Mouse (Mus musculus) CH12.LX (cell line): ENCODE data around the gene Adam1b. TPM values are rescaled to one million over a fixed set of nuclear protein-coding genes. Genes with fewer than 3 reads are reported as not detected.

Experiments used
- DNase-seq: peaks from one replicate; pipeline ENCODE4 v3.0.0-alpha.2; 2013; ENCODE audit errors: extremely low read depth
- H3K27ac ChIP-seq: 2 replicates; pipeline ENCODE4 v1.5.1; 2012; ENCODE audit warnings: low read depth, mild to moderate bottlenecking, control low read depth, moderate library complexity; ENCODE audit not compliant: insufficient read depth
- H3K27me3 ChIP-seq: replicated peaks from 2 replicates; pipeline ENCODE3; 2012; ENCODE audit warnings: inconsistent platforms
- H3K36me3 ChIP-seq, 2 experiments: replicated peaks in 1 of 2; 2 replicates each; pipeline versions ENCODE3 to v1.6.1; 2012; ENCODE audit warnings: inconsistent platforms in 1 of 2, low read length in 1 of 2, mild to moderate bottlenecking in 1 of 2, mixed read lengths in 1 of 2, moderate library complexity in 1 of 2; ENCODE audit not compliant: control insufficient read depth in 1 of 2, insufficient read depth in 1 of 2
- H3K4me1 ChIP-seq, 2 experiments: 2 replicates each; pipeline ENCODE4 v1.6.1; 2012; ENCODE audit warnings: inconsistent platforms in 1 of 2, moderate library complexity in 1 of 2; ENCODE audit not compliant: insufficient read depth in 2 of 2, control insufficient read depth in 1 of 2
- H3K4me2 ChIP-seq: 2 replicates; pipeline ENCODE4 v1.6.1; 2012; ENCODE audit warnings: low read depth, mild to moderate bottlenecking, control low read depth; ENCODE audit not compliant: poor library complexity, insufficient read depth, severe bottlenecking
- H3K4me3 ChIP-seq, 3 experiments: fragments of 150-350 bp in 1 of 3; sonication (generic) in 1 of 3; replicated peaks in 1 of 3; 2 replicates each; pipeline versions ENCODE3 to v1.5.1; 2011 to 2012; ENCODE audit warnings: low read depth in 2 of 3, low read length in 2 of 3, mild to moderate bottlenecking in 2 of 3, moderate library complexity in 2 of 3, control low read depth in 1 of 3, improper control_type of control experiment in 1 of 3, inconsistent platforms in 1 of 3, mixed read lengths in 1 of 3; ENCODE audit not compliant: poor library complexity in 1 of 3
- H3K79me2 ChIP-seq: replicated peaks from 2 replicates; pipeline ENCODE4 v1.6.1; 2012; ENCODE audit warnings: mild to moderate bottlenecking, moderate library complexity; ENCODE audit not compliant: control insufficient read depth, poor library complexity, insufficient read depth, severe bottlenecking; ENCODE audit errors: extremely low read depth
- H3K9ac ChIP-seq: 2 replicates; pipeline ENCODE4 v1.6.1; 2012; ENCODE audit warnings: low read depth, mild to moderate bottlenecking, control low read depth, moderate library complexity; ENCODE audit not compliant: insufficient read depth
- H3K9me3 ChIP-seq: replicated peaks from 2 replicates; pipeline ENCODE3; 2012; ENCODE audit warnings: low read length, inconsistent platforms, mixed read lengths
- BHLHE40 ChIP-seq: IDR thresholded peaks from 2 replicates; pipeline ENCODE4 v1.6.1; 2011; ENCODE audit warnings: mild to moderate bottlenecking, low read depth, low read length, improper control_type of control experiment
- CHD1 ChIP-seq: IDR thresholded peaks from 2 replicates; pipeline ENCODE4 v1.6.1; 2012; ENCODE audit warnings: low read depth, low read length, improper control_type of control experiment, inconsistent platforms
- CTCF ChIP-seq, 2 experiments: IDR thresholded peaks in 1 of 2; conservative IDR thresholded peaks in 1 of 2; 2 replicates each; pipeline ENCODE4 v1.5.1; 2011 to 2012; ENCODE audit warnings: low read depth in 2 of 2, low read length in 2 of 2, improper control_type of control experiment in 1 of 2, inconsistent platforms in 1 of 2, mild to moderate bottlenecking in 1 of 2, moderate library complexity in 1 of 2
- E2F4 ChIP-seq: IDR thresholded peaks from 2 replicates; pipeline ENCODE4 v1.6.1; 2011; ENCODE audit warnings: low read depth, low read length, improper control_type of control experiment; ENCODE audit not compliant: insufficient replicate concordance
- ELF1 ChIP-seq: IDR thresholded peaks from 2 replicates; pipeline ENCODE4 v1.6.1; 2014; ENCODE audit warnings: low read depth, mild to moderate bottlenecking, inconsistent platforms, low read length, improper control_type of control experiment
- EP300 ChIP-seq: IDR thresholded peaks from 2 replicates; pipeline ENCODE4 v1.6.1; 2011; ENCODE audit warnings: low read length, improper control_type of control experiment
- ETS1 ChIP-seq: conservative IDR thresholded peaks from 2 replicates; pipeline ENCODE4 v1.6.1; 2012; ENCODE audit warnings: low read depth, mild to moderate bottlenecking, inconsistent platforms, low read length, improper control_type of control experiment, moderate library complexity
- IRF4 ChIP-seq: IDR thresholded peaks from 2 replicates; pipeline ENCODE4 v1.6.1; 2014; ENCODE audit warnings: low read depth, mild to moderate bottlenecking, inconsistent platforms, low read length, improper control_type of control experiment
- JUN ChIP-seq: IDR thresholded peaks from 2 replicates; pipeline ENCODE4 v1.6.1; 2011; ENCODE audit warnings: low read depth, mild to moderate bottlenecking, low read length, improper control_type of control experiment, moderate library complexity; ENCODE audit not compliant: insufficient read depth
- KAT2A ChIP-seq: IDR thresholded peaks from 2 replicates; pipeline ENCODE4 v1.6.1; 2012; ENCODE audit warnings: low read length, improper control_type of control experiment, inconsistent platforms; ENCODE audit not compliant: insufficient replicate concordance
- MAX ChIP-seq: IDR thresholded peaks from 2 replicates; pipeline ENCODE4 v1.6.1; 2011; ENCODE audit warnings: low read length, improper control_type of control experiment
- MAZ ChIP-seq: IDR thresholded peaks from 2 replicates; pipeline ENCODE4 v1.6.1; 2012; ENCODE audit warnings: low read depth, mild to moderate bottlenecking, inconsistent platforms, low read length, improper control_type of control experiment, moderate library complexity
- MEF2A ChIP-seq: IDR thresholded peaks from 2 replicates; pipeline ENCODE4 v1.6.1; 2014; ENCODE audit warnings: low read depth, mild to moderate bottlenecking, inconsistent platforms, low read length, improper control_type of control experiment, borderline replicate concordance
- MXI1 ChIP-seq: IDR thresholded peaks from 2 replicates; pipeline ENCODE4 v1.6.1; 2011; ENCODE audit warnings: mild to moderate bottlenecking, low read depth, low read length, improper control_type of control experiment
- NELFE ChIP-seq: IDR thresholded peaks from 2 replicates; pipeline ENCODE4 v1.6.1; 2011; ENCODE audit warnings: low read depth, low read length, improper control_type of control experiment
- NRF1 ChIP-seq: IDR thresholded peaks from 2 replicates; pipeline ENCODE4 v1.6.1; 2014; ENCODE audit warnings: low read depth, mild to moderate bottlenecking, inconsistent platforms, low read length, improper control_type of control experiment, moderate library complexity
- PAX5 ChIP-seq: IDR thresholded peaks from 2 replicates; pipeline ENCODE4 v1.6.1; 2012; ENCODE audit warnings: low read length, inconsistent platforms, mixed read lengths
- POLR2A ChIP-seq: IDR thresholded peaks from 2 replicates; pipeline ENCODE4 v1.6.1; 2011; ENCODE audit warnings: low read depth, mild to moderate bottlenecking, improper control_type of control experiment, low read length
- POLR2AphosphoS2 ChIP-seq: IDR thresholded peaks from 2 replicates; pipeline ENCODE4 v1.6.1; 2011; ENCODE audit warnings: low read depth, low read length, improper control_type of control experiment
- RAD21 ChIP-seq: IDR thresholded peaks from 2 replicates; pipeline ENCODE4 v1.6.1; 2011; ENCODE audit warnings: low read depth, mild to moderate bottlenecking, low read length, improper control_type of control experiment, moderate library complexity
- RCOR1 ChIP-seq: conservative IDR thresholded peaks from 2 replicates; pipeline ENCODE4 v1.6.1; 2012; ENCODE audit warnings: low read depth, mild to moderate bottlenecking, inconsistent platforms, low read length, improper control_type of control experiment
- SIN3A ChIP-seq: IDR thresholded peaks from 2 replicates; pipeline ENCODE4 v1.6.1; 2012; ENCODE audit warnings: low read length, improper control_type of control experiment, inconsistent platforms
- SMC3 ChIP-seq: IDR thresholded peaks from 2 replicates; pipeline ENCODE4 v1.6.1; 2011; ENCODE audit warnings: low read depth, low read length, improper control_type of control experiment
- TBP ChIP-seq: conservative IDR thresholded peaks from 2 replicates; pipeline ENCODE4 v1.6.1; 2011; ENCODE audit warnings: low read depth, low read length, improper control_type of control experiment
- TCF12 ChIP-seq: IDR thresholded peaks from 2 replicates; pipeline ENCODE4 v1.6.1; 2014; ENCODE audit warnings: low read depth, mild to moderate bottlenecking, inconsistent platforms, low read length, improper control_type of control experiment
- UBTF ChIP-seq: IDR thresholded peaks from 2 replicates; pipeline ENCODE4 v1.6.1; 2012; ENCODE audit warnings: low read depth, mild to moderate bottlenecking, inconsistent platforms, low read length, improper control_type of control experiment, moderate library complexity
- ZC3H11A ChIP-seq: IDR thresholded peaks from 2 replicates; pipeline ENCODE4 v1.6.1; 2012; ENCODE audit warnings: low read depth, mild to moderate bottlenecking, inconsistent platforms, low read length, improper control_type of control experiment
- ZKSCAN1 ChIP-seq: IDR thresholded peaks from 2 replicates; pipeline ENCODE4 v1.6.1; 2012; ENCODE audit warnings: low read depth, inconsistent platforms, low read length, improper control_type of control experiment, borderline replicate concordance
- ZMIZ1 ChIP-seq: IDR thresholded peaks from 2 replicates; pipeline ENCODE4 v1.6.1; 2012; ENCODE audit warnings: low read depth, mild to moderate bottlenecking, inconsistent platforms, low read length, improper control_type of control experiment
- ZNF384 ChIP-seq: IDR thresholded peaks from 2 replicates; pipeline ENCODE4 v1.6.1; 2012; ENCODE audit warnings: low read depth, low read length, improper control_type of control experiment, inconsistent platforms
- dilution Hi-C: fragments of 300-500 bp; cut with MboI; formaldehyde crosslinking; loops from 2 replicates; pipeline ENCODE4 v1.14.3; 2020; ENCODE audit warnings: low sequenced_read_pairs; ENCODE audit not compliant: extremely low pct_unique_long_range_greater_than_20kb, extremely low pct_ligation_motif_present
- in situ Hi-C: fragments of 300-500 bp; cut with MboI; formaldehyde crosslinking; loops from 3 replicates; pipeline ENCODE4 v1.14.3; 2019; ENCODE audit warnings: low sequenced_read_pairs, low pct_ligation_motif_present, low pct_unique_long_range_greater_than_20kb, mixed read lengths
- polyA plus RNA-seq: library from polyadenylated mRNA; unstranded; fragments of >175 nt; gene quantifications from 2 replicates; pipeline ENCODE4 v1.2.1, GENCODE M21; 2012; ENCODE audit warnings: low read depth; ENCODE audit not compliant: insufficient read length
- total RNA-seq, 2 experiments: library from RNA; depleted of rRNA; stranded (reverse); fragments of 300-350 nt in 1 of 2; fragments of >200 nt in 1 of 2; gene quantifications; 2 replicates each; pipeline ENCODE4 v1.2.3; 2012 to 2014

Gene Adam1b
- total and polyA plus RNA-seq, 3 experiments, result 0.04 TPM; not detected in 2

- Histone ChIP-seq H3K9me3 (no peaks in the 10 kb centered on the region), H3K27me3 (no peaks in the 10 kb centered on the region), H3K4me1 (peaks cover 0 to 34% of the 10 kb centered on the region in 2 experiments; a peak in 2 of 4 replicates), H3K9ac (peak overlapping the region; percentile 45), H3K4me2 (peak overlapping the region; percentile 26), H3K36me3 (peaks cover 0 to 19% of the 10 kb centered on the region in 2 experiments), H3K4me3 (peak overlapping the region; percentile 76 to 100 (median 96)), H3K79me2 (peaks cover 31% of the 10 kb centered on the region), H3K27ac (no peak overlapping the region)
- peak; percentile 65 for DNase-seq
- dilution Hi-C loops, result no loop called here
- TF ChIP-seq CTCF (conservative IDR thresholded peaks at IDR 0.05 in 1 of 2, IDR thresholded peaks at IDR 0.05 in 1 of 2; ENCODE audit: low read depth in 2 of 2, low read length in 2 of 2) (peak in 1 of 2 experiments; percentile 78; a peak in 2 of 4 replicates), NRF1 (no peak), SMC3 (peak; percentile 69), TBP (no peak), RAD21 (peak; percentile 51), JUN (no peak)
- in situ Hi-C loops, result no loop called here
Measured at GRCm38 (mm10) chr5:121546530-121546895, 43.3 kb upstream of the Adam1b start.

GRCm38 (mm10) chr5:121545793-121546529 is 42.7 kb upstream of the Adam1b start, which contains the start of gene Mapkapk5:
Mapkapk5 (minus strand) TSS chr5:121545905.
- in situ Hi-C loops, result no loop called here
- H3K27ac ChIP-seq, result peak within 1 kb of the TSS; percentile 2; the same call in 1 of the 2 replicates
- H3K9ac ChIP-seq, result peak within 1 kb of the TSS; percentile 93
- dilution Hi-C loops, result no loop called here
- H3K4me1 ChIP-seq, result peaks cover 0 to 34% of the 10 kb centered on the region in 2 experiments; a peak in 2 of 4 replicates
- no peaks in the 10 kb centered on the region for H3K9me3 ChIP-seq
- peaks cover 34% of the 10 kb centered on the region for H3K79me2 ChIP-seq
- DNase-seq, result peak; percentile 95
- H3K36me3 ChIP-seq, result peaks cover 0 to 19% of the 10 kb centered on the region in 2 experiments
- H3K27me3 ChIP-seq, result no peaks in the 10 kb centered on the region
- H3K4me2 ChIP-seq, result peak within 1 kb of the TSS; percentile 87
- H3K4me3 ChIP-seq, result peak within 1 kb of the TSS; percentile 76 to 100 (median 96)
- TF ChIP-seq SIN3A, result peak; percentile 93
- no peak for TF ChIP-seq ZNF384
- TF ChIP-seq MXI1, result peak; percentile 74
- no peak for TF ChIP-seq PAX5
- TF ChIP-seq SMC3, result no peak
- peak; percentile 58; the same call in 1 of the 2 replicates for TF ChIP-seq POLR2AphosphoS2
- no peak for TF ChIP-seq ZKSCAN1
- TF ChIP-seq ZC3H11A, result no peak
- TF ChIP-seq E2F4, result no peak
- no peak for TF ChIP-seq MAZ
- TF ChIP-seq RAD21, result no peak
- 0 out of 2 replicates have a peak, but pooled peaks have one; percentile 61 for TF ChIP-seq UBTF
- TF ChIP-seq ETS1, result no peak
- TF ChIP-seq IRF4, result peak; percentile 51
- TF ChIP-seq CHD1, result no peak
- peak; percentile 83 for TF ChIP-seq POLR2A
- TF ChIP-seq MAX, result peak; percentile 97
- TF ChIP-seq ELF1, result peak; percentile 79
- TF ChIP-seq NRF1, result peak; percentile 95
- peak; percentile 98 for TF ChIP-seq KAT2A
- TF ChIP-seq BHLHE40, result no peak
- peak; percentile 58; the same call in 1 of the 2 replicates for TF ChIP-seq RCOR1
- TF ChIP-seq MEF2A, result peak; percentile 69; the same call in 1 of the 2 replicates
- 0 out of 2 replicates have a peak, but pooled peaks have one; percentile 44 for TF ChIP-seq TBP
- TF ChIP-seq TCF12, result peak; percentile 66
- peak; percentile 76; the same call in 1 of the 2 replicates for TF ChIP-seq ZMIZ1
- no peak for TF ChIP-seq CTCF (conservative IDR thresholded peaks at IDR 0.05 in 1 of 2, IDR thresholded peaks at IDR 0.05 in 1 of 2; ENCODE audit: low read depth in 2 of 2, low read length in 2 of 2)
- no peak for TF ChIP-seq EP300
- peak; percentile 88 for TF ChIP-seq NELFE
